Mouse (Mus musculus) megakaryocyte, adult 5-6 weeks (primary cell): Measurements from ENCODE around the gene Pin1rt1. TPM values are rescaled to one million over a fixed set of nuclear protein-coding genes. Genes with fewer than 3 reads are reported as not detected.
A peak's percentile ranks its signal among the peaks of the same experiment; 100 is the strongest.

Experiments used
- ATAC-seq: 2 replicates; pipeline ENCODE4 v1.8.0; 2016; ENCODE audit warnings: mild to moderate bottlenecking, inconsistent platforms; ENCODE audit not compliant: poor library complexity, severe bottlenecking
- total RNA-seq, 2 experiments: library from RNA; stranded (forward) in 1 of 2; stranded (reverse) in 1 of 2; fragments of 153-499, 151-499 nt in 1 of 2; fragments of 221-1000, 200-1000 nt in 1 of 2; gene quantifications; 2 replicates each; pipeline versions ENCODE4 v1.2.3 to v1.2.4; 2015 to 2017

Gene Pin1rt1
- total RNA-seq, 2 experiments from 2014 or later: not detected

DNA sequence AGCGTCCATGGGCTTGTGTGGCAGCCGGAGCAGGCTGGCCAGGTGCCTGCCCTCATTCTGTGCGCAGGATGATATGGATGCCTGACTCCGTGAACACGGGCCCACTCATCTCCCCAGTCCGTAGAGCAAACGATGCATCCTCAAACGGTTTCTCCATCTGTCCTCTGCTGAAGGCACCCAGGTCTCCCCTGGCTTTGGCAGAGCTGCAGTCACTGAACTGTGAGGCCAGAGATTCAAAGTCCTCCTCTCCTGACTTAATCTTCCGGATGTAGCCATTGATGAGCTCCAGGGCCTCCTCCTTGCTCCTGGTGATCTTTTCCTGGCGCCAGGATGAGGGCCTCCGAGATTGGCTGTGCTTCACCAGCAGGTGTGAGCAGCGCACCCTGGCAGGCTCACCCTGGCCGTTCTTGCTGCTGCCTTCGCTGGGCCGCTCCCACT is 1.9 kb downstream of the Pin1rt1 start:
- no peak for ATAC-seq

DNA sequence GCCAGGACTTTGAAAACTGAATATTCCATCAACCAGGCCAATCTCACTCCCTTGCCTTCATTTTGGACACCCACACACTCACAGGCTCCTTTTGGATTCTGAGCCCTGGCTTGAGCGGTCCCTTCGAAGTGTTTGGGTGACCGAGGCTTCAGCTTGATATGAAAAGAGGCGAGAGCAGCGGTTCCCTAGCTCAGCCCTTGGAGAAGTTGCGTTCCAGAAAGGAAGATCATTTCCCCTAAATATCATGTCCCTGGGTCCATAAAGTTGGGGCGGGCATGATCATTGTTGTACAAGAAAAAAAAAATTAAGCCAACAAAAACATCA is 3.7 kb downstream of the Pin1rt1 start:
- ATAC-seq: peak; percentile 48

DNA sequence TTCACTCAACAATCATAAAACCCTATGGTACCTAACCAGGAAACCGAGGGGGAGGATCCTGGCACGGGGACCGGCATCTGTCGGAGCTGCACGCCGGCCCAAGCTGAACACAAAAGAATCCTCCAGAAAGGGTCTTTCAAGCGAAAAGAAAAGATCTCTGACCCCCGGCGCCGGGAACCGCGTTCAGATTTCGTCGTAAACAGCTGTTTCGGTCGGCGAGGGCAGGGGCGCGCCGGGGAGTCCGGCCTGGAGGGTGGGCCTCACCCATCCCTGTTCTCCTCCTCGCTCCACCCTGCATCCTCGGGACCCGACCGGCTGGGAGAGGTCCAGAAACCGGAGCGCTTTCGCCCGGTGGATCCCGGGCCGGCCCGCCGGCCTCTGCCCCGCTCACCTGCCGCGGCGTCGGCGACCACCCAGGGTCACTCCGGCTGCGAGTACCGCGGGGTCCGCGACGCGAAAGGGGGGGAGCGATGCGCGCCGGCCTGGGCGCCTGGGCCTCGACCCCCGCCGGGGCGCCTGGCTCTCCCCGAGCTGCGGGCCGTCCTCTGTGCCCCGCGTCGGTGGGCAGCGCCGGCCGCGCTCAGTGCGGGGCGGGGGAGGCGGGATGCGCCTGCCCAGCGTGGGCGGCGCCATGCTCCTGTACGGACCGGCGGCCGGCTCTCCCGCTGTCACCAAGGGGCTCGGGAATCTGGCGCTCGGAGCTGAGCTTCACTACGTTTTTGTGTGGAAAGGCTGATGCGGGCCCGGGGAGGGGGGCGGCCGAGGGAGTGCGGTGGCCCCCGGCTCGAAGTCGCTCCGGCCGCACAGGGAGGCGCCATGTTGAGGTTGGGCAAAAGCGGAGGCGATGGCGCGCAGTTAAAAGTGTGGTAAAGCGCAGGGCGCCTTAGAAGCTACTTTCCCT is 4.3 kb downstream of the Pin1rt1 start, which contains the start of gene Tcp11l1:
Gene Tcp11l1 (minus strand): TSS at position 585 of the 901 bp plus-strand sequence.
- peak; percentile 73 for ATAC-seq

DNA sequence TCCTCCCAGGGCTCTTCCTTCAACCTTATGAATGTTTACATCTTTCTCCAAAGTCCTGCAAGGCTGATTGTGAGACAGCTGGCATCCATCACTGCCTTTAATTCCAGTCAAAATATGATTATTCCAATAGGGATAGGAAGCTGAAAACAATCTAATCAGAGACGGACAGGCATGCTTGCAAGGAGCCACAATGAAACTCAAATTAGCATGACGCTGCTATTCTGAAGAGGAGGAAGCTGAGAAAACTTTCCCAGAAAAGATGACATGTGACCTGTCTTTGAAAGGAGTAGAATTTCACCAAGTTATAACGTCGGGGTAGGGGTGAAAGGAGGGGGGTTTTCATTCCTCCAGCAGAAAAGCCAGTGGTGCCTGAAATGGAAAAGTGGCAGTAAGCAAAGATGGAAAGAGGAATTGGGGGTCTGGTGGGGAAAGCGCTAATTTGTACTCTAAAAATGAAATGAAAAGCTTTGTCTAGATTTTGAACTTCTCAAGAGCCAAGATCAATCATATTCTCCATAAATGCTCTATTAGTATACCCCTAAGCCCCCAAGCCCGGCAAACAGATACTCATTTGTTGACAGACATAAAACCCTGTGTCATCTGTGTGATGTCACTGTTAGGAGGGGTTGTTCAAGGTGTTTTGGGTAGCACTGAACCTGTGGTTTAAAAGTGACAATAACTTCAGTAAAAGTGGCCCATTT is 5.4 kb downstream of the Pin1rt1 start:
- ATAC-seq: 0 out of 2 replicates have a peak, but pooled peaks have one; percentile 7

DNA sequence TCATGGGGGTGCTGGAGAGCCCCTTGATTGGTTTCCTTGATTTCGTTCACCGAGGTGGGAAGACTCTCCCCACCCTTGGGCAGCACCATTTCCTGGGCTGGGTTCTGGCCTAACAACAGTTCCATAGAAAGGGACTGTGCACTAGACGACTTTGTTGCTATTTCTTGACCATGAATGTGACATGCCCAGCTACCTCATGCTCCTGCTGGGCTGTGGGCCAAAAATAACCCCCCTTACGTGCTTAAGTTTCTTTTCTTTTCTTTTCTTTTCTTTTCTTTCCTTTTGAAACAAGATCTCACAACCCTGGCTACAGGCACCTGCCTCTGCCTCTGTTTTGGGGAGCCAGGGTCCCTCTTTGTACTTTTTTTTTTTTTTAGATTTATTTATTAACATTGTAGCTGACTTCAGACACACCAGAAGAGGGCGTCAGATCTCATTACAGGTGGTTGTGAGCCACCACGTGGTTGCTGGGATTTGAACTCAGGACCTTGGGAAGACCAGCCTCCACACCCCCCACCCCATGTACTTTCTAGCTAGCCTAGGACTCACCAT is 6.3 kb downstream of the Pin1rt1 start:
- no peak for ATAC-seq

DNA sequence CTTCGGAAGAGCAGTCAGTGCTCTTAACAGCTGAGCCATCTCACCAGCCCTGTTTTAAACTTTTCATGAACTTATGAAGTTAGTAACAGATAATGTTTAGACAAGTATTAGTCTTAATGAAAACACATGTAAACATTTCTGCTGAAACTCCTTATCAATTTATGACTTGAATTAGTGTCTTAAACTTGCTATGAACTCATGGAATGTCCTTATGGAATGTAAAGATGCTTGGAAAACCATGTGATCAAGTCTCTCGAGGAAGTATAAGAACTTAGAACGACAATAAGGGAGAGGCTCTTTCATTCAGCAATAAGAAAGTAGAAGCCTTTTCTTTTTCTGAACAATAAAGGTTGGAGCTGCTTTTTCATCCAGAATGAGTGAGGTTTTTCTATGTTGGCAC is 11.8 kb downstream of the Pin1rt1 start:
- ATAC-seq: no peak

DNA sequence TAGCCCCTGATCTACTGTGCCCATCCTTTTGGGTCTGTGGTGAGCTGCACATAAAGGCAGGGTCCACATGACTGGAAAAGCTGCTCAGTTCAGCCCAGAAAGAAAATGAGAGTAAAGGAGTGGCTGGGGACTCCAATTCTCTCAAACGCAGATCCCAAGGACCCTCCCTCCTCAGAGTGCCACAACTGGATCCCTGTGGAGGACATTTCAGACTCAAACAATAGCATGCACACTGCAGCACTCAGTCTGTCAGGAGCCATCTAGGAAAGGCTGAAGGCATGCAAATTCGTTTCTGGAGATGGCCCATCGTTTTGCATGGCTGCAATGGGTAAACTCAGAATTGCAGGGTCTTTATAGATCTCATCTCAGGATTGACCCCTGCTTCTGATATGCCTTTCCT is 13.0 kb downstream of the Pin1rt1 start:
- no peak for ATAC-seq

DNA sequence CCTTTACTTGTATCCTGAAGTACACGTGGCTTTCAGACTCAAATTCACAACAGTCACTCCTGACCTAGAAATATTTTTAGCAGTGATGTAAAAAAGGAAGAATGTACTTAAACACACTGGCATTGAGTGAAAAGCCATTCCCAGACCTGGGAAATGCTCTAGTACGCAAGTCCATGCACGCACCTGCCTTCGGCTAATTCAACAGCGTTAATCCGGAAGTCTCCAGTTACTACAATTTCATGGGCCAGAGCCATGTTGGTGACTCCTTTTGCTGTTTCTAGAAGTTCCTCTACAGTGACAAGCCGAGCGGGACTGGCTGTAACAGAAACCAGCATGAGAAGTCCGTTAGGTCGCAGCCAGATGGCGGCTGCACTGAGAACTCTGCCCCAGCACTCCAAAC is 16.5 kb downstream of the Pin1rt1 start:
- no peak for ATAC-seq

DNA sequence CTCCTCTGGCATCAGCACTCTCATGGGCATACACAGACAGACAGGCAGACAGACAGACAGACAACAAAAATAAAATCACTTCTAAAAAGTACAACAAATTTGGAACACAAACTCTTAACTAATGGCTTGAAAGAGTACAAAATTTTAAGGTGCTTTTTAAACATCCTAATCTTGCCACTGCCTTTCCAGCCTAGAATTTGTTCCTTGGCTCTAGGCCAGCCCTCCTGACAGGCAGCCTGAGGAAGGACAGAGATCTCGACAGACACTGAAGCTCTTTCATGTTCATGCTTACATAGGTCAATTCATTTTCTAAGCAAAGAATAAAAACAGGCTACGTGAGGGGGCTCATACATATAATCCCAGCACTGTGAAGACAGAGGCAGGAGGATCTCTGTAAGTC is 23.6 kb downstream of the Pin1rt1 start:
- ATAC-seq: no peak

DNA sequence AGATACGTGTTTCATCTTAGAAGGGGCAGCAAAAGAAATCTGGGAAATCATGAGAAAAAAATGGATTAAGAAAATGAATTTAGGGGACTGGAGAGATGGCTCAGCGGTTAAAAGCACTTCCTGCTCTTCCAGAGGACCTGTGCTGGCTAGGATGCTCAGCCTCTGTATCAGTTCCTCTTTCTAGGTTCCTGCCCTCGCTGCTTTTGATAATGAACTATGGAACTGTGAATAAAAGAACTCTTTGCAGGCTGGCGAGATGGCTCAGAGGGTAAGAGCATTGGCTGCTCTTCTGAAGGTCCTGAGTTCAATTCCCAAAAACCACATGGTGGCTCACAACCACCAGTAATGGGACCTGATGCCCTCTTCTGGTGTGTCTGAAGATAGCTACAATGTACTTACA is 25.5 kb downstream of the Pin1rt1 start:
- ATAC-seq: peak; percentile 72

DNA sequence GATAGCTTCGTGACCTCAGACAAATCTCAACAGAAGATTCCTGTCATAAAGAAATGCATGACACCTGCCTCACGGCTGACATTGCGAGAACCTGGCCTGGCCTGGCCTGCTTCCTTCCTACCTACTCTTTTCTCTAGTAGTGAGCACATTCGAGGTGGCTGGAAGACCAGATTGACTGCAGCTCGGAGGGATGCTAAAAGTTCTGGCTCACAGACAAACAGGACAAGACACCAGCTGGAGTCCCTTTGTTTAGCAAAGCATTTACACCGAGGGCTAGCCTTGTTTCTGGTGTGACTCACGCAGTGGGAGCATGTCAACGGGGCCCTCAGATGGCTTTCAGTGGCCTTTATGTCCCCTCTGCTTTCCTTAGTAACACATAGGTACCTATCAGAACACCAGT is 27.5 kb downstream of the Pin1rt1 start:
- no peak for ATAC-seq

DNA sequence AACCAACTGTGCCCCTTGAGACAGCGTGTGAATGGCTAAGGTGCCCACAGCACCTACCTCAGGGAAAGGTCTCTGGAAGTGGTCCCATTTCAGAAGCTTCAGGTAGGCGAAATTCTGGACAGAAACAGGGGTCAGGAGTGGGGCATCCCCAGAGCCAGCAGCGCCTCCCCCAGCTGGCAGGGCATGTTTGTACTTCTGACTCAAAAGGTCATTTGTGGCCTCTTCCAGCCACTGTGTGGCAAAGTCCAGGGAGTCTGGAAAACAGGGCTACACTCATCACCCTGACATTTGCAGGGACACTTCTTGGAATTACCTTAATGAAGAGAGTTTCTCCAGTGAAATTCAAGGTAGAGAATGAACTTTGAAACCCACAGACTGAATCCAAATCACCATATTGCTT is 27.9 kb downstream of the Pin1rt1 start:
- no peak for ATAC-seq

DNA sequence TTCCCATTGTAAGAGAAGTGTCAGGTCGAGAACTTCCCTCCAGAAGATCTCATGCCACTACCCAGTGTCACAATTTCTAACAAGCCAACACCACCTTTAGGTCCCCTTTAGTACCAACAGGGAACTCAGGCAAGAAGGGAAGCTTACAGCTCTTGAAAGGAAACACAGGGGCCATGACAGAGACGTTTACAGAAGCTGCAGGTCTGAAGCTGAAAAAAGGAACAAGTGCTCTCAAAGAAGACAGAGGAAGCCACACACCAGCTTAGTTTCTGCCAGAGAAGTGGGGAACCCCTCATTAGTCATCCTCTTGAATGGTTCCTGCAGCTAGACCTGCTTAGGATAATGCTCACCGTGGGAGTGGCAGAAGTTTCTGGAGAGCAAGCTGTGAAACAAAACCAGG is 28.9 kb downstream of the Pin1rt1 start:
- peak; percentile 79 for ATAC-seq

DNA sequence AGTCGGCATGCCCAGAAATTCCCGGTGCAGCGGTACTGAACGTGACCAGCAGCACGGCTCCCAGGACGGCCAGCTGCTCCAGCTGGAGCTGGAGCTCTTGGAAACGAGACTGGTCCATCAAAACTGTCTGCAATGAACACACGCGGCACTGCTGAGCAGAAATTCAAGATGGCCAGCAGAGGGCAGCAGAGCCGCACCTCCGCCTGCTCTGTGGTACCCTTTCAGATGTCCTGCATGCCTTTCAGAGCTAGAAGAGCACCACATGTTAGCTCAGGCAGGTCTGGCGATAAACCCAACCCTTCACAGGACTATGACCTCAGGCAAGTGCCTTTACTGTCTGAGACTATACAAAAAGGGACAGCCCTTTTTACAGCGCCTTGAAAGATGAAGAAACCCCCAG is 30.8 kb downstream of the Pin1rt1 start:
- ATAC-seq: peak; percentile 80

DNA sequence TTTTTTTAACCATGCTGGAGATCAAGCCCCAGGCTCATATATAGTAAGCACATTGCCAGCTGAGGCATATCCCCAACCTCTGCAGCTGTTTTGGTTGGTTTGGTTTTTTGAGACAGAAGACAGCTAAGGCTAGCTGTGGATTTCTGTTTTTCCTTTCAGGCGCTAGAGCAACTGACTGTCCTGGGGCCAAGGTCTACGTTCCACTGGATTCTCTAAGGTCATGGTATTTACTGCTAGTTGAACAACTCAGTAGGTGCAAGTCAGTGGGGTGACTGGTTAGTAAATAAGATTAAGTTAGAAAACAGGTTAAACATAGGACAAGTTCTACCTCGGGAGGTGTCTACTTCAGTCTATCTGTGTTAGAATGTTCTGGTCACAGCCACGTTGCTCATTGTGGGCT is 31.4 kb downstream of the Pin1rt1 start:
- ATAC-seq: no peak

DNA sequence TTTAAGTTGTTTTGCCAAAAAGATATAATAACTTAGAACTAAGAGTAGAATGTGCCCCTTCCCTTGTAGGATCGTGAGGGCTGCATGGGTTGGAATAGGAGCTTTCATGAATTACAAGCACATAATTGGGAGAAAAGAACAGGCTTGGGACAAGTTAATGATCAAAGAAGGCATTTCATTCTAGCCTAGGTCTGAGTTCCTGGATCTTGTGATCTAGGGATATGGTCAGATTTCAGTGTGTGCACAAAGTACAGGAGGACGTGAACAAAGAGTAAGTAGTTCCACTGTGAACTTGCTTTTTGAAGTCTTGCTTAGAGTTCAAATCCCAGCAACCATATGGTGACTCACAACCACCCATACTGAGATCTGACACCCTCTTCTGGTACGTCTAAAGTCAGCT is 38.9 kb downstream of the Pin1rt1 start:
- no peak for ATAC-seq

DNA sequence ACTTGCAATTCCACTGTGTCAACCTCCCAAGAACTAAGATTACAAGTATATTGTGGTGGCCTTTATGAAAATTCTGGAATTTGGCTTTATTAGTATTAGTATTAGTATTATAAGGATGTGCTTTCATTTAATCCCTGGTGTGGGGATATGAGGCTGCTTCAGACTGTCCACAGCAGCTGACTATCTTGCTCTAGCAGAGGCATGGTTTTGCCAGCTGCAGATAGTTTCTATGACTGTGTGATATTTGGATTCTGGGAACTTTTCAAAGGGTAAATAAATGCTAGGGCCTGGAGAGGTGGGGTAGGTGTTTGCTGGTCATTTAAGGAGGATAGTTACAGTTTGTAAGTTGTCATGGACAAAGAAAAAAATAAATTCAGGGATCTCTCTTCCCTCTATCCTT is 44.5 kb downstream of the Pin1rt1 start:
- no peak for ATAC-seq

DNA sequence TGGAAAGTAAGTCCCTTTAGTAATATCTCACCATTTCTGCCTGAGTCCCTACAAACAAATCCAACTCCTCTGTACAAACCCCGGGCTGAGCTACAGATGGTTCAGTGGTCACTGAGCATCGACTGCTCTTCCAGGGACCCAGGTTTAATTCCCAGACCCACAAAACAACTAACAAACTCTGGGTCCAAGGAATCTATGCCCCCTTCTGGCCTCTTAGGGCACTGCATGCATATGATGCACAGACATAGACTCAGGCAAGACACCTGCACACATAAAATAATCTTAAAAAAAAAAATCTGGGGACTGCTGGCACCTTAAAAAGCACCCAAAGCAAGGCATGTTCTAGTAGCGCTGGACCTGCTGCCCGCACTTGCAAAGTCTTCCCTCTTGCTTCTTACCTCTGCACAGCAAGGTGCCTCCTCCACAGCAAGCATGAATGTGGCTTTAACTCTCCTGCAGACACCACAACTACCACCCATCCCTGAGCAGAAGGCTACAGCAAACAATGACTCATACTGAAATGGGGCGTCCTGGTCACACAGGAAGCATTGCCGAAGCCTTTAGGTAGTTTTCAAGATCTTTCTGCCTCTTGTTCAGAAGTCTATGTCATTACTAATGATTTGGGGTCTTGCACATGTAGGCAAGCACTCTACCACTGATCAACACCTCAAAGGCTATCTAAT is 46.9 kb downstream of the Pin1rt1 start:
- ATAC-seq: no peak
